Mouse (Mus musculus) G1E (cell line): ENCODE results near the gene 4931422A03Rik. TPM values are rescaled to one million over a fixed set of nuclear protein-coding genes. Genes with fewer than 3 reads are reported as not detected.
A peak's percentile ranks its signal among the peaks of the same experiment; 100 is the strongest.

Source experiments
- ATAC-seq: 2 replicates; pipeline ENCODE4 v1.8.0; 2016; ENCODE audit warnings: mild to moderate bottlenecking; ENCODE audit not compliant: insufficient number of reproducible peaks, poor library complexity, low FRiP score, severe bottlenecking; ENCODE audit errors: extremely low read depth
- DNase-seq: peaks from one replicate; pipeline ENCODE4 v3.0.0; 2012; ENCODE audit warnings: low spot score
- H3K27me3 ChIP-seq: 2 replicates; pipeline ENCODE4 v1.6.1; 2012; ENCODE audit warnings: mild to moderate bottlenecking, low read length, inconsistent platforms; ENCODE audit not compliant: insufficient read depth
- H3K36me3 ChIP-seq: replicated peaks from 2 replicates; pipeline ENCODE3; 2012; ENCODE audit warnings: mild to moderate bottlenecking, inconsistent platforms
- H3K4me1 ChIP-seq: 2 replicates; pipeline ENCODE4 v1.6.1; 2012; ENCODE audit warnings: low read depth, low read length, inconsistent platforms, mixed read lengths; ENCODE audit not compliant: insufficient read depth
- H3K4me3 ChIP-seq: 2 replicates; pipeline ENCODE4 v1.5.1; 2012; ENCODE audit warnings: low read depth, mild to moderate bottlenecking, inconsistent platforms, low read length, moderate library complexity, mixed read lengths
- H3K9me3 ChIP-seq: replicated peaks from 2 replicates; pipeline ENCODE4 v1.6.1; 2012; ENCODE audit warnings: inconsistent platforms
- CTCF ChIP-seq: IDR thresholded peaks from 2 replicates; pipeline ENCODE4 v1.5.1; 2012; ENCODE audit warnings: low read depth, low read length, inconsistent platforms, mixed read lengths
- GATA1 ChIP-seq: IDR thresholded peaks from 2 replicates; pipeline ENCODE4 v1.6.1; 2012; ENCODE audit warnings: borderline replicate concordance, low read length, inconsistent platforms, mixed read lengths
- GATA2 ChIP-seq: IDR thresholded peaks from 2 replicates; pipeline ENCODE4 v1.6.1; 2012; ENCODE audit warnings: low read depth, low read length, inconsistent platforms, borderline replicate concordance
- POLR2AphosphoS5 ChIP-seq: IDR thresholded peaks from 2 replicates; pipeline ENCODE4 v1.6.1; 2012; ENCODE audit warnings: low read depth, low read length, inconsistent platforms; ENCODE audit not compliant: insufficient replicate concordance
- TAL1 ChIP-seq: conservative IDR thresholded peaks from 2 replicates; pipeline ENCODE4 v1.6.1; 2012; ENCODE audit warnings: low read depth, low read length, inconsistent platforms, mixed read lengths
- polyA plus RNA-seq: library from polyadenylated mRNA; stranded (reverse); fragments of >175 nt; gene quantifications from 2 replicates; pipeline ENCODE4 v1.2.3, GENCODE M21; 2012
- total RNA-seq, 2 experiments: library from RNA; stranded (forward) in 1 of 2; stranded (reverse) in 1 of 2; fragments of 200-1000 nt in 1 of 2; fragments of >200 nt in 1 of 2; fragmentation: Nextera tagmentation in 1 of 2; gene quantifications; 2 replicates each; pipeline ENCODE4 v1.2.3; 2014 to 2017

4931422A03Rik gene
- total and polyA plus RNA-seq, 3 experiments = 0.38 TPM; not detected in 2

- TF ChIP-seq GATA1 (no peak), CTCF (no peak), TAL1 (no peak), GATA2 (no peak), POLR2AphosphoS5 (no peak)
- no peak for DNase-seq
- Histone ChIP-seq H3K27me3 (no peaks in the 10 kb centered on the region), H3K4me3 (peak overlapping the region; percentile 90), H3K36me3 (peaks cover 39% of the 10 kb centered on the region), H3K4me1 (peaks cover 59% of the 10 kb centered on the region), H3K9me3 (no peaks in the 10 kb centered on the region)
- no peak for ATAC-seq
Measured at GRCm38 (mm10) chr2:103968919-103969436, 59.2 kb downstream of the 4931422A03Rik start.

- H3K36me3 ChIP-seq = peaks cover 31% of the 10 kb centered on the region
- no peak for ATAC-seq
- H3K9me3 ChIP-seq = no peaks in the 10 kb centered on the region
- no peak overlapping the region; the same call in 1 of the 2 replicates for H3K4me3 ChIP-seq
- H3K27me3 ChIP-seq = no peaks in the 10 kb centered on the region
- peaks cover 54% of the 10 kb centered on the region for H3K4me1 ChIP-seq
- TF ChIP-seq CTCF (no peak), GATA1 (no peak), TAL1 (no peak), POLR2AphosphoS5 (no peak), GATA2 (no peak)
- no peak for DNase-seq
Measured at GRCm38 (mm10) chr2:103968186-103968585, 60.0 kb downstream of the 4931422A03Rik start.

- H3K36me3 ChIP-seq = peaks cover 18% of the 10 kb centered on the region
- H3K9me3 ChIP-seq = no peaks in the 10 kb centered on the region
- DNase-seq (no peak), ATAC-seq (no peak)
- TF ChIP-seq GATA1 = no peak
- no peak for TF ChIP-seq GATA2
- no peak for TF ChIP-seq CTCF
- no peak for TF ChIP-seq POLR2AphosphoS5
- no peak for TF ChIP-seq TAL1
- H3K4me3 ChIP-seq = no peak overlapping the region
- H3K27me3 ChIP-seq = no peaks in the 10 kb centered on the region
- peaks cover 56% of the 10 kb centered on the region for H3K4me1 ChIP-seq
Measured at GRCm38 (mm10) chr2:103965391-103965790, 62.8 kb downstream of the 4931422A03Rik start.

GRCm38 (mm10) chr2:103962349-103962748 is 65.8 kb downstream of the 4931422A03Rik start:
- peaks cover 68% of the 10 kb centered on the region for H3K4me1 ChIP-seq

GRCm38 (mm10) chr2:103959574-103959973 is 68.6 kb downstream of the 4931422A03Rik start:
- no peak for DNase-seq
- Histone ChIP-seq H3K4me1 (peaks cover 73% of the 10 kb centered on the region), H3K27me3 (no peaks in the 10 kb centered on the region), H3K36me3 (peaks cover 3% of the 10 kb centered on the region), H3K9me3 (no peaks in the 10 kb centered on the region), H3K4me3 (no peak overlapping the region)
- ATAC-seq = no peak
- TF ChIP-seq TAL1 = no peak
- TF ChIP-seq POLR2AphosphoS5 = no peak
- TF ChIP-seq GATA2 = no peak
- no peak for TF ChIP-seq CTCF
- no peak for TF ChIP-seq GATA1

More at GRCm38 (mm10) chr2:103962349-103962748, 65.8 kb downstream of the 4931422A03Rik start:
- Histone ChIP-seq H3K36me3 (peaks cover 18% of the 10 kb centered on the region), H3K9me3 (no peaks in the 10 kb centered on the region), H3K27me3 (no peaks in the 10 kb centered on the region), H3K4me3 (no peak overlapping the region)
- ATAC-seq = no peak
- DNase-seq = no peak
- TF ChIP-seq TAL1 = no peak
- TF ChIP-seq GATA1 = no peak
- no peak for TF ChIP-seq POLR2AphosphoS5
- no peak for TF ChIP-seq GATA2
- no peak for TF ChIP-seq CTCF

- Histone ChIP-seq H3K4me1 (peaks cover 69% of the 10 kb centered on the region), H3K36me3 (peaks cover 3% of the 10 kb centered on the region), H3K4me3 (no peak overlapping the region), H3K27me3 (no peaks in the 10 kb centered on the region), H3K9me3 (no peaks in the 10 kb centered on the region)
- ATAC-seq (no peak), DNase-seq (no peak)
- TF ChIP-seq GATA1 = no peak
- no peak for TF ChIP-seq POLR2AphosphoS5
- no peak for TF ChIP-seq TAL1
- TF ChIP-seq GATA2 = no peak
- no peak for TF ChIP-seq CTCF
Measured at GRCm38 (mm10) chr2:103959066-103959465, 69.1 kb downstream of the 4931422A03Rik start.

GRCm38 (mm10) chr2:103958634-103959033 is 69.5 kb downstream of the 4931422A03Rik start:
- Histone ChIP-seq H3K27me3 (no peaks in the 10 kb centered on the region), H3K9me3 (no peaks in the 10 kb centered on the region), H3K4me1 (peaks cover 69% of the 10 kb centered on the region), H3K4me3 (no peak overlapping the region), H3K36me3 (peaks cover 3% of the 10 kb centered on the region)
- TF ChIP-seq TAL1 = no peak
- no peak for TF ChIP-seq GATA1
- no peak for TF ChIP-seq CTCF
- no peak for TF ChIP-seq GATA2
- TF ChIP-seq POLR2AphosphoS5 = no peak
- ATAC-seq (no peak), DNase-seq (no peak)
